Mouse (Mus musculus) liver, adult 2 months (tissue): ENCODE measurements around the gene Cxcl1. TPM values are rescaled to one million over a fixed set of nuclear protein-coding genes. Genes with fewer than 3 reads are reported as not detected.

Experiments
- DNase-seq: peaks from one replicate; pipeline ENCODE4 v3.0.0-alpha.2; 2011; ENCODE audit warnings: low read depth, low spot score; ENCODE audit errors: extremely low read depth
- H3K27ac ChIP-seq: fragments of 200-500 bp; replicated peaks from 2 replicates; pipeline ENCODE4 v1.5.1; 2012; ENCODE audit warnings: low read depth, mild to moderate bottlenecking, control low read depth, inconsistent platforms, low read length; ENCODE audit not compliant: insufficient read depth
- H3K27me3 ChIP-seq: fragments of 200-500 bp; 2 replicates; pipeline ENCODE4 v1.6.1; 2012; ENCODE audit warnings: mild to moderate bottlenecking, moderate library complexity, low read length, inconsistent platforms; ENCODE audit not compliant: control insufficient read depth, insufficient read depth
- H3K36me3 ChIP-seq: fragments of 200-500 bp; 2 replicates; pipeline ENCODE4 v1.6.1; 2012; ENCODE audit warnings: low read length, inconsistent platforms; ENCODE audit not compliant: control insufficient read depth, insufficient read depth
- H3K4me1 ChIP-seq: fragments of 200-500 bp; 2 replicates; pipeline ENCODE4 v1.6.1; 2011; ENCODE audit warnings: low read length; ENCODE audit not compliant: control insufficient read depth, insufficient read depth
- H3K4me3 ChIP-seq: fragments of 200-500 bp; 2 replicates; pipeline ENCODE4 v1.5.1; 2011; ENCODE audit warnings: low read depth, mild to moderate bottlenecking, control low read depth, low read length, moderate library complexity; ENCODE audit not compliant: insufficient read depth
- H3K79me2 ChIP-seq: fragments of 200-500 bp; 2 replicates; pipeline ENCODE4 v1.6.1; 2012; ENCODE audit warnings: inconsistent platforms, mild to moderate bottlenecking, low read length, moderate library complexity; ENCODE audit not compliant: control insufficient read depth, insufficient read depth
- H3K9ac ChIP-seq: fragments of 200-500 bp; 2 replicates; pipeline ENCODE4 v1.6.1; 2012; ENCODE audit warnings: low read depth, mild to moderate bottlenecking, control low read depth, inconsistent platforms, low read length
- CTCF ChIP-seq: fragments of 200-500 bp; IDR thresholded peaks from 2 replicates; pipeline ENCODE4 v1.5.1; 2011; ENCODE audit warnings: low read depth, low read length, control low read depth
- POLR2A ChIP-seq: fragments of 200-500 bp; IDR thresholded peaks from 2 replicates; pipeline ENCODE4 v1.6.1; 2011; ENCODE audit warnings: low read length, control low read depth; ENCODE audit not compliant: insufficient read depth; ENCODE audit errors: extremely low read depth
- WGBS: fragments of 180-500 bp; shearing (Covaris S2); methylation state at CpG from one replicate; pipeline ENCODE4 v1.1.7; 2018; 5-methylcytosine and 5-hydroxymethylcytosine counted together
- polyA plus RNA-seq: library from polyadenylated mRNA; depleted of rRNA; stranded (reverse); fragments of >200 nt; gene quantifications from 2 replicates; pipeline ENCODE4 v1.2.3, GENCODE M21; 2012; rRNA removed
- total RNA-seq: library from RNA; depleted of rRNA; stranded (reverse); fragments of >200 nt; gene quantifications from 2 replicates; pipeline ENCODE4 v1.2.3, GENCODE M21; 2014; rRNA removed

Cxcl1 gene
- total and polyA plus RNA-seq, 2 experiments, result 4.2 to 8.2 TPM

DNA sequence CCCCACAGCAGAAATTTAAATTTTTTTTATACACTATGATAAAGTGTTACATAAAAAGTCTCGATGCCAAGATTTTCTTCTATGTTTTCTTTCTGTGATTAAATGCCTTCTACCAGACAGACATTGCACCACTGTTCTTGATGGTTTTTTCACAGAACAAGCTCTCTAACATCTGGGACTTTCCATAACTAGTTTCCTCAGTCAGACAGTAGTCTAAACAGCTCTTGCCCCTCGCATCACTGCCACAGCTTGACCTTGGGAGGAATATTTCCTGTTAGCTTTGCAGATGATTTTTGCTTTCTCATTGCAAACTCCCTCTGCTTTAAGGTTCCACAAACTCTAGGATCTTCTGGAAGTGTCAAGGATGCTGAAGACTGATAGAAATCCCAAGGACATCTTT, 39.5 kb downstream of the Cxcl1 start:
- peak; percentile 31 for DNase-seq
- H3K27ac ChIP-seq, result no peak overlapping the region

DNA sequence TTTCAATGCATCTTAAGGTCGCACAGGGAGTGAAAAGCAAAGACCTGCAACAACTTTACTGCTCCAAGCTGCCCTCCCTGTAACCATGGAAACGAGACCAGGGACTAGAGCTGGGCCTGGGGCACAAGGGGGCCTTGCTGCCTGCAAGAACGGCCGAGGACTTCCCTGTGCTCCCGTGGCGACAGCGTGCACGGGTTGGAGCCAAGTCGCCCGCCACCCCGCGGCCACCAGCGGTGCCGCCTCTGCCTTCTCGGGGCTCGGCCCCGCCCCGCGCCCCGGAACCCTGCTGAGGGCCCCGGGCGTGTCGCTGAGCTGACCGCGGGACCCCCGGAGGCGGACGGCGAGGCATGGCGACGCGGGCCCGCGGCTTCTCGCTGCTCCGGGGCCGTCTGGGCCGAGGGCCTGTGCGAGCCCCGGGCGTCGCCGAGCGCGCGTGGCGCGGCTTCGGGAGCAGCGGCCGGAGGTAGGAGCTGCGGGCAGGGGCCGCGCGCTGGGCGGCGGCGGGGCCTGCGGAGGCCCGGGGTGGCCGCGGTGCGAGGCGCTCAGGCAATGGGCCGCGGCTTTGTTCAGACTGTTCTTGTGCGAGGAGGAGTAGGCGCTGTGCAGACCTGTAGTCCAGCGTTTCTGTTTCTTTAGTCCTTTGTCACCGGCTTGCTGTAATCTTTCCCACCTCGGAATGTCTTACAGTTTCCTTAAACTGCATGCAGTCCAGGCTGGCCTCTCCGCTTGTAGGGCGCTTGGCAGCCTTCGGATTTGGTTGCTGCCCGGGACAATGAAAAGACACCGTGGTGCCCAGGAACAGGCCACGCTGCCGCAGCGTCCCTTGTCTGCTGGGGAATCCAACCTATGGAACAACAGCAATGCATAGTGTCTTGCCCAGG, 40.2 kb downstream of the Cxcl1 start, which contains the start of gene Mthfd2l:
Mthfd2l (plus strand) TSS at position 147 of the 881 bp plus-strand sequence.
- TF ChIP-seq CTCF, result peak; percentile 78
- no peak for TF ChIP-seq POLR2A
- Histone ChIP-seq H3K36me3 (no peaks in the 10 kb centered on the region; the same call in 1 of the 2 replicates), H3K4me1 (peaks cover 6% of the 10 kb centered on the region; the same call in 1 of the 2 replicates), H3K4me3 (peak within 1 kb of the TSS; percentile 52), H3K9ac (peak within 1 kb of the TSS; percentile 91), H3K27ac (no peak within 1 kb of the TSS), H3K79me2 (no peaks in the 10 kb centered on the region; the same call in 1 of the 2 replicates), H3K27me3 (no peaks in the 10 kb centered on the region)
- DNase-seq, result peak; percentile 45
- under 1% methylated on average over 79 of the region's 79 CpGs for WGBS

More for the DNA sequence above, 39.5 kb downstream of the Cxcl1 start:
- Histone ChIP-seq H3K4me1 (peaks cover 6% of the 10 kb centered on the region; the same call in 1 of the 2 replicates), H3K4me3 (no peak overlapping the region), H3K79me2 (no peaks in the 10 kb centered on the region; the same call in 1 of the 2 replicates), H3K27me3 (no peaks in the 10 kb centered on the region), H3K36me3 (no peaks in the 10 kb centered on the region; the same call in 1 of the 2 replicates), H3K9ac (no peak overlapping the region)
- WGBS, result 66% methylated on average over 2 of the region's 2 CpGs
- TF ChIP-seq CTCF, result no peak
- no peak for TF ChIP-seq POLR2A

DNA sequence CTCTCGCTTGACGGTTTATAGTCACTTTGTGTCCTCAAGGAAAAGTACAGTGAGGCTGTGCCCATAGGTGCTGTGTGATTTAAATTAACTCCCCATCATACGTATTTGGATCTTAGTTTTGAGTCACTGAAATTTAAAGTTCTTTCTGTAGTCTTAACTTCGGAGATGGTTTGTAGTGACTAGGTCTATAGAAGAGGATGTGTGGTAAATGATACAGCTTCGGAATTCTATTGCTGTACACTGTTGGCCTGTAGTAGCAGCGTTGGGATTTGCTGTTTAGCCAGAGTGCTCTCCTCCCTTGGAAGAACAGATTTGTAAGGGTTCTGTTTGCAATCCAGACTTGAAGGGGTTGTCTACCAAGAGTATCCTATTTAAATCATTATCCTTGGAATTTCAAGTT, 40.9 kb downstream of the Cxcl1 start:
- H3K27ac ChIP-seq, result no peak overlapping the region
- 39% methylated on average over 6 of the region's 6 CpGs for WGBS

DNA sequence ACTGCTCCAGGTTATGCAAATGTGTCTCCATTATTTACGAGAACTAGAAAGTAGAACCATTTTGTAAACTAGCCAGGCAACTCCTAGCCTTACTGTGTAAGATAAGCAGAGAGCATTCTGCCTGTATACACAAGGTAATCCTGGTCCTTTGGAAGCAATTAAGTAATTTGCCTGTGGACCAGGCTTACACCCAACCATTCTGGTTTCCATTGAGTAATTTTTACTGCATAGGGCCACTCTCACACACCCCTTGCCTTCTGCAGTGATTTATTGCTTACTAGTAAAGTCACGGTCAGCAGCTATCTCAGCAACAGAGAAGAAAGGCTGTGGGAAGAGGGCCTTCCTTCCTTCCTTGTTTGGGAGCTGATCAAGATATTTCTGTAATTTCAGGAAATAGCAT, 45.7 kb downstream of the Cxcl1 start:
- H3K4me3 ChIP-seq, result no peak overlapping the region
- H3K9ac ChIP-seq, result no peak overlapping the region
- no peaks in the 10 kb centered on the region; the same call in 1 of the 2 replicates for H3K36me3 ChIP-seq
- H3K27me3 ChIP-seq, result no peaks in the 10 kb centered on the region
- 77% methylated on average over 2 of the region's 2 CpGs for WGBS
- no peak for DNase-seq
- H3K27ac ChIP-seq, result no peak overlapping the region
- H3K79me2 ChIP-seq, result no peaks in the 10 kb centered on the region; the same call in 1 of the 2 replicates
- H3K4me1 ChIP-seq, result 0 out of 2 replicates have a peak, but pooled peaks cover 3% of the 10 kb centered on the region
- no peak for TF ChIP-seq POLR2A
- TF ChIP-seq CTCF, result no peak

More for the DNA sequence above, 40.9 kb downstream of the Cxcl1 start:
- H3K4me3 ChIP-seq, result peak overlapping the region; percentile 52
- TF ChIP-seq CTCF, result no peak
- no peak for TF ChIP-seq POLR2A
- no peaks in the 10 kb centered on the region for H3K27me3 ChIP-seq
- H3K36me3 ChIP-seq, result no peaks in the 10 kb centered on the region; the same call in 1 of the 2 replicates
- no peak for DNase-seq
- H3K79me2 ChIP-seq, result no peaks in the 10 kb centered on the region; the same call in 1 of the 2 replicates
- H3K4me1 ChIP-seq, result peaks cover 6% of the 10 kb centered on the region; the same call in 1 of the 2 replicates
- H3K9ac ChIP-seq, result peak overlapping the region; percentile 91

Other genes with a start within 250 kb of the Cxcl1 start
- 0.09 TPM in 1 of 2 replicates, not detected in the other for gene Cxcl5, start 131.9 kb upstream of the Cxcl1 start, total RNA-seq
- gene Cxcl5, start 131.9 kb upstream of the Cxcl1 start, polyA plus RNA-seq, result 0.05 and 0.06 TPM in 2 replicates
- 0.65 and 1.1 TPM in 2 replicates for gene Ppbp, start 122.7 kb upstream of the Cxcl1 start, total RNA-seq
- 1.5 TPM in 1 of 2 replicates, not detected in the other for gene Ppbp, start 122.7 kb upstream of the Cxcl1 start, polyA plus RNA-seq
- gene Pf4, start 118.8 kb upstream of the Cxcl1 start, total RNA-seq, result 1.4 and 2.2 TPM in 2 replicates
- 1.1 and 3.0 TPM in 2 replicates for gene Pf4, start 118.8 kb upstream of the Cxcl1 start, polyA plus RNA-seq
- gene Cxcl3, start 105.1 kb upstream of the Cxcl1 start, total RNA-seq, result not detected in 2 replicates
- gene Cxcl3, start 105.1 kb upstream of the Cxcl1 start, polyA plus RNA-seq, result not detected in 2 replicates
- not detected in 2 replicates for gene Cxcl15, start 96.7 kb upstream of the Cxcl1 start, total RNA-seq
- gene Cxcl15, start 96.7 kb upstream of the Cxcl1 start, polyA plus RNA-seq, result not detected in 2 replicates
- gene Cxcl2, start 12.6 kb downstream of the Cxcl1 start, total RNA-seq, result 0.07 and 0.28 TPM in 2 replicates
- 0.17 and 0.31 TPM in 2 replicates for gene Cxcl2, start 12.6 kb downstream of the Cxcl1 start, polyA plus RNA-seq
- gene Mthfd2l, start 39.9 kb downstream of the Cxcl1 start, total RNA-seq, result 7.8 and 9.9 TPM in 2 replicates
- gene Mthfd2l, start 39.9 kb downstream of the Cxcl1 start, polyA plus RNA-seq, result 6.3 and 6.4 TPM in 2 replicates
- gene Epgn, start 136.2 kb downstream of the Cxcl1 start, total RNA-seq, result not detected in 2 replicates
- not detected in 2 replicates for gene Epgn, start 136.2 kb downstream of the Cxcl1 start, polyA plus RNA-seq
- gene Ereg, start 183.4 kb downstream of the Cxcl1 start, total RNA-seq, result 0.13 and 0.18 TPM in 2 replicates
- 0.05 and 0.07 TPM in 2 replicates for gene Ereg, start 183.4 kb downstream of the Cxcl1 start, polyA plus RNA-seq
- gene Areg, start 248.4 kb downstream of the Cxcl1 start, total RNA-seq, result not detected in 2 replicates
- gene Areg, start 248.4 kb downstream of the Cxcl1 start, polyA plus RNA-seq, result not detected in 2 replicates